Mouse (Mus musculus): ENCODE data around the gene Gm10840. TPM values are rescaled to one million over a fixed set of nuclear protein-coding genes. Genes with fewer than 3 reads are reported as not detected.
A peak's percentile ranks its signal among the peaks of the same experiment; 100 is the strongest.

Gene Gm10840
- polyA plus RNA-seq, 1 experiment from 2014 or later = not detected

DNA sequence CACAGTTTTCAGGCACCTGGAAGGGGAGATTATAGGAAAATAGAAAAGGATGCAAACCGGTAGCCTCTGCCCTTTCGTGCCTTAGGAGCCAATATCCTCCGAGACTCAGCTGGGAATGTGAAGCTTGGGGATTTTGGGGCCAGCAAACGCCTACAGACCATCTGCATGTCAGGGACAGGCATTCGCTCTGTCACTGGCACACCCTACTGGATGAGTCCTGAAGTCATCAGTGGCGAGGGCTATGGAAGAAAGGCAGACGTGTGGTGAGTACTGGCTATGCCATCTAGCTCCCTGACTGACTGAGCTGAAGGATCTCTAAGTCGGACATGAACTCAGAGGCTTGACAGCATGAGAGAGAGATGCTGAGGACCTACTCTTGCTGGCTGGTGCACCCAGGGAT, 8.5 kb upstream of the Gm10840 start:
- peaks cover 69% of the 10 kb centered on the region for H3K36me3 ChIP-seq
- H3K9ac ChIP-seq = no peak overlapping the region
- H3K27ac ChIP-seq = no peak overlapping the region
- H3K4me2 ChIP-seq = no peak overlapping the region
- 68% methylated on average over 8 of the region's 8 CpGs for WGBS (ENCODE audit: insufficient replicate concordance)
- no peaks in the 10 kb centered on the region for H3K9me3 ChIP-seq (replicated peaks)
- no peaks in the 10 kb centered on the region for H3K27me3 ChIP-seq (replicated peaks)
- no peak for ATAC-seq
- no peak overlapping the region for H3K4me3 ChIP-seq
- peaks cover 15% of the 10 kb centered on the region; the same call in 1 of the 2 replicates for H3K4me1 ChIP-seq

DNA sequence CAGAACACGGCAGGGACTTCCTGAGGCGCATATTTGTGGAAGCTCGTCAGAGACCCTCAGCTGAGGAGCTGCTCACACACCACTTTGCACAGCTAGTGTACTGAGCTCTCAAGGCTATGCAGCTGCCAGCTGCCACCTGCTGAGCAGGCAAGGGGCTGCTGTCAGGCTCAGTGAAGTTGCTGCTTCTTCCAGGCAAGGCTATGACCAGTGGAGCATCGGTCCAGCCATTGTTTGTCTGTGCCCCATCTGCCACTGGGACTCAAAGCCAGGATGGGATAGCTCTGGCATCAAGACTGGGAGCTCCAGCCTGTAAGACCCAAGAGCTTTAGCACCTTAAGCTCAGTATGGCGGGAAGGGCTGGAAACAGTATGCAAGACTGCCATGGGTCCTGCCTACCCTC, 6.6 kb upstream of the Gm10840 start:
- Histone ChIP-seq H3K9me3 (replicated peaks) (no peaks in the 10 kb centered on the region), H3K27me3 (replicated peaks) (peaks cover 10% of the 10 kb centered on the region), H3K36me3 (peaks cover 72% of the 10 kb centered on the region), H3K9ac (no peak overlapping the region), H3K4me2 (no peak overlapping the region), H3K27ac (no peak overlapping the region), H3K4me1 (peaks cover 25% of the 10 kb centered on the region), H3K4me3 (no peak overlapping the region)
- ATAC-seq = no peak
- 64% methylated on average over 5 of the region's 5 CpGs for WGBS (ENCODE audit: insufficient replicate concordance)

DNA sequence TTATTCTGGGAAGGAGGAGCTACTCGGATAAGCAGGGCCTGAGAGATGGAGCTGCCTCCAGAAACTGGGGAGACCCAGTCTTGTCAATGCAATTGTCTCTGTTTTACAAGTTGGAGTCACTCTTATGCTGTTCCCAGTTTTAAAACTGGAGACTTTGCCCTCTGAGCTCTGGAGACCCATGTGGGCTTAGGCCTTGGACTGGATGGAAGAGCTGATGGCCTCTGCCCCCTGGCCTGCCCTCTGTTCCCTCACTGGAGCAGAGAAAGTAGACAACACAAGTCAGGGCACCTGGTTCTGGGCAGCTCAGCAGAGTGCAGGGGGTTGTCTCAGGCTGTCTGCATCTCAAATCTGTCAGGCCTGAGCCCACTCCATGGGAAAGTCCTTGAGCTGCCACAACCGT, 5.9 kb upstream of the Gm10840 start:
- Histone ChIP-seq H3K9me3 (replicated peaks) (no peaks in the 10 kb centered on the region), H3K9ac (no peak overlapping the region), H3K27me3 (replicated peaks) (peaks cover 17% of the 10 kb centered on the region), H3K27ac (0 out of 2 replicates have a peak overlapping the region, but pooled peaks have one; percentile 33), H3K36me3 (peaks cover 65% of the 10 kb centered on the region), H3K4me3 (no peak overlapping the region), H3K4me2 (no peak overlapping the region), H3K4me1 (peaks cover 32% of the 10 kb centered on the region)
- no peak; the same call in 1 of the 2 replicates for ATAC-seq
- 64% methylated on average over 2 of the region's 2 CpGs for WGBS (ENCODE audit: insufficient replicate concordance)

DNA sequence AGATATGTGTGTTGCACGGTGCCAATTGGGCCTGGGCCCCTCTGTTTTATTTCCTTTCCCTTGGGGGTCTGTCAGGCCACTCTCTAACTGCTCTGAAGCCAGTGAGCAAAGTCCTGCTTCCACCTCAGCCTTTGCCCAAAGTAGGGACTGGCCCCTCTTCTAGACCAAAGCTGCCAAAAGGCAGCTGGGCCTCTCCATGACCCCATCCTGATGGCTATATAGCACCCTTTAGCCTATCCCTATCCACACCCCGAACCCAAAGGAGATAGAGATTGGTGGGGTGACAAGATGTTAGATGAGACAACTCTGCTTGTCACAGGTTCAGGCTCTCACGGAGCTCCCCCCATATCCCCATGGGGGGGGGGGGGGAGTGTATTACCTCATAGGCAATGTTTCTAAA, 4.9 kb upstream of the Gm10840 start:
- no peak overlapping the region for H3K4me3 ChIP-seq
- H3K36me3 ChIP-seq = peaks cover 56% of the 10 kb centered on the region
- ATAC-seq = no peak
- WGBS (ENCODE audit: insufficient replicate concordance) = 58% methylated on average over 3 of the region's 3 CpGs
- H3K9ac ChIP-seq = no peak overlapping the region
- no peak overlapping the region for H3K27ac ChIP-seq
- peaks cover 25% of the 10 kb centered on the region for H3K27me3 ChIP-seq (replicated peaks)
- H3K4me1 ChIP-seq = peaks cover 38% of the 10 kb centered on the region
- H3K4me2 ChIP-seq = no peak overlapping the region
- H3K9me3 ChIP-seq (replicated peaks) = no peaks in the 10 kb centered on the region

DNA sequence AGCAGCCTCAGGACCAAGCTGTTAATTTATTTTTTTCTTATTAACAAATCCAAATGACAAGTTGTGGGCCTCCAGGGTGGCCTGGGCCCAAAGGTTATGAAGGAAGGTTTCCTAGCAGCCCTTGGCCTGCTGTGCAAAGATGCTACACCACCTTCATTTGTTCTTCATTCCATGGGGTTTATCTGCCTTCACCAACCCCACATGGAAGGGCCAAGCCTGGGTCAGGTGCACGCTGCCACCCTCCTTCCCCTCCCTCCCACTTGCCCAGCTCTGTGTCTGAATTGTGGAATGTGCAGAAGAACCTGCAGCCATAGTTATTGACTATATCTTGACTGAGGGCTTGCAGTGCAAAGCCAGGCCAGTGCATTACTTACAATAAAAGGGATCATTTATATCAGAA, 4.4 kb upstream of the Gm10840 start:
- H3K36me3 ChIP-seq = peaks cover 51% of the 10 kb centered on the region
- no peaks in the 10 kb centered on the region for H3K9me3 ChIP-seq (replicated peaks)
- H3K4me2 ChIP-seq = no peak overlapping the region
- H3K4me1 ChIP-seq = peaks cover 43% of the 10 kb centered on the region
- ATAC-seq = no peak
- H3K9ac ChIP-seq = no peak overlapping the region
- H3K27ac ChIP-seq = no peak overlapping the region
- no peak overlapping the region for H3K4me3 ChIP-seq
- peaks cover 30% of the 10 kb centered on the region for H3K27me3 ChIP-seq (replicated peaks)
- WGBS (ENCODE audit: insufficient replicate concordance) = 48% methylated on average over 1 of the region's 1 CpGs

DNA sequence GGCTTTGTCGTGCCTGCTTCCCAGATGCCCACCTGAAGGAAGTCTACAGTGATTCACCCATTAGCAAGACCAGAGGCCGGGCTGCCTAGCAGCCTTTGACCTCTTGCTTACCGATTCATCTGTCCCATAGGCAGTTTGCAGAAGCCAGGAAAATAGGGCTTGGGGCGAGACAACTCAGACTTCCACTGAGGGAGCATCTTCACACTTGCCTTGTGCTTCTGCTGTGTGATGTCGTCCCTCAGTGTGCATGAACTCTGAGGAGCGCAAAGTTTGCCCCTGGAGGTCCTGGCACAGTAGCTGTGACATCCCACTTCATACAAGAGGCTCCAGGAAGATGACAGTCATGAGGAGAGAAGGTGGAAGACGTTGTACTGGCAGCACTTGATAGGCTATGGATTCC, 3.5 kb upstream of the Gm10840 start:
- WGBS (ENCODE audit: insufficient replicate concordance) = 65% methylated on average over 7 of the region's 7 CpGs
- no peak overlapping the region for H3K4me3 ChIP-seq
- peaks cover 45% of the 10 kb centered on the region for H3K4me1 ChIP-seq
- H3K9me3 ChIP-seq (replicated peaks) = no peaks in the 10 kb centered on the region
- no peak for ATAC-seq
- peaks cover 37% of the 10 kb centered on the region for H3K27me3 ChIP-seq (replicated peaks)
- H3K4me2 ChIP-seq = no peak overlapping the region
- peaks cover 42% of the 10 kb centered on the region for H3K36me3 ChIP-seq
- no peak overlapping the region for H3K27ac ChIP-seq
- H3K9ac ChIP-seq = no peak overlapping the region

DNA sequence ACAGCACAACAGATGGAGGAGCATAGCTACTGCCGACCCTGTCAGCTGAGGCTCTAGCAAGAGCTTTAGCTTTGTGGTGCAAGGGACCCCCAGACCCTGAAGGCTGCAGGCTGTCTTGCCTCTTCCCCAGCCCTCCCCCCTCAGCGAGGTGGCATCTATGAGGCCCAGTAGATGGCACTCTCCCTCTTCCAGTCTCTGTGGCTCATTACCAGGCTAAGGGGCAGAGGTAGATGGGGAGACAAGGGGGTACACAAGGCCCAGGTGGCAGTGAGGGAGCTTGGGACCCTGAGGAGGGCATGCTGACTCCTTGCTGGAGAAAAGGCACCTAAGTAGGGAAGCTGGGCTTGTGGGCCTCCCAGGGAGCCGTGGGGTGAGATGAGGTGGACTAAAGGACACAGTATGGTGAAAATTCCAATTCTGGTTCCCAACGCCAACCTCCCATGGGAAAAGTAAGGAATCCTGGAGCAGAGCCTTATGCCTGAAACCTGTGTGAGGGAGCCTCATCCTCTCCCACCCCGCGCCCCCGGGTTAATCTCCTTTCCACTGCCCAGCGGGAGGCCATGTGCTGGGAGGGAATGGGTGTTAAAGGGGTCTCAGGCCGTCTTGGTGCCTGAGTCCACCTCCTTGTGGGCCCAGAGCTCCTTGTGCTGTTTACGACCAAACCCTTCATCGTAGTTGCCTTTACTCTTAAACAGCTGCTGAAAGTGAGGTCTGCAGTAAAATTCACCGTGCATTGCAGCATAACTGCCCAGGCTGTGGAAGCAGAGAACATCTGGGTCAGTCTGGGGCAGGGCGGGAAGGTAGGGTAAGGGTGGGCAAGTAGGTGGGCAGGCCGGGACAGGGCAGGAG, 2.3 kb upstream of the Gm10840 start:
- Histone ChIP-seq H3K4me1 (peaks cover 45% of the 10 kb centered on the region), H3K27ac (peak overlapping the region; percentile 82; the same call in 1 of the 2 replicates), H3K4me3 (peak overlapping the region; percentile 74), H3K9ac (peak overlapping the region; percentile 81; the same call in 1 of the 2 replicates), H3K36me3 (peaks cover 38% of the 10 kb centered on the region), H3K27me3 (replicated peaks) (peaks cover 37% of the 10 kb centered on the region), H3K9me3 (replicated peaks) (no peaks in the 10 kb centered on the region), H3K4me2 (peak overlapping the region; percentile 99)
- 41% methylated on average over 14 of the region's 14 CpGs for WGBS (ENCODE audit: insufficient replicate concordance)
- no peak for ATAC-seq

DNA sequence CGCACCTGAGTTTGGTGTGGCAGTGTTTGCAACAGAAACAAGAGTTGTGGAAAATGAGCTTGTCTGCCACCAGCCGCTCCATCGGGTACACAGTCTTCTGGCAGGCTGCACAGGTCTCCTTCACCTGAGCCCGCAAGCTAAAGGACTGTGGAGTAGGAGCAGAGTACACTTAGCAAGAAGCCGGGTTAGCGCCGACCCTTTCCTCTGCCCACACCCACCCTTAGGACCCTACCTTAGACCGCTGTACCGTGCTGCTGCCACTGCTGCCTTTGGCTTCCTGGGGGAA, 1.8 kb upstream of the Gm10840 start:
- Histone ChIP-seq H3K4me2 (peak overlapping the region; percentile 99), H3K36me3 (peaks cover 42% of the 10 kb centered on the region), H3K27me3 (replicated peaks) (peaks cover 37% of the 10 kb centered on the region), H3K4me3 (peak overlapping the region; percentile 74), H3K27ac (peak overlapping the region; percentile 82), H3K4me1 (peaks cover 45% of the 10 kb centered on the region), H3K9ac (peak overlapping the region; percentile 81), H3K9me3 (replicated peaks) (no peaks in the 10 kb centered on the region)
- 20% methylated on average over 9 of the region's 9 CpGs for WGBS (ENCODE audit: insufficient replicate concordance)
- ATAC-seq = peak; percentile 16; the same call in 1 of the 2 replicates

DNA sequence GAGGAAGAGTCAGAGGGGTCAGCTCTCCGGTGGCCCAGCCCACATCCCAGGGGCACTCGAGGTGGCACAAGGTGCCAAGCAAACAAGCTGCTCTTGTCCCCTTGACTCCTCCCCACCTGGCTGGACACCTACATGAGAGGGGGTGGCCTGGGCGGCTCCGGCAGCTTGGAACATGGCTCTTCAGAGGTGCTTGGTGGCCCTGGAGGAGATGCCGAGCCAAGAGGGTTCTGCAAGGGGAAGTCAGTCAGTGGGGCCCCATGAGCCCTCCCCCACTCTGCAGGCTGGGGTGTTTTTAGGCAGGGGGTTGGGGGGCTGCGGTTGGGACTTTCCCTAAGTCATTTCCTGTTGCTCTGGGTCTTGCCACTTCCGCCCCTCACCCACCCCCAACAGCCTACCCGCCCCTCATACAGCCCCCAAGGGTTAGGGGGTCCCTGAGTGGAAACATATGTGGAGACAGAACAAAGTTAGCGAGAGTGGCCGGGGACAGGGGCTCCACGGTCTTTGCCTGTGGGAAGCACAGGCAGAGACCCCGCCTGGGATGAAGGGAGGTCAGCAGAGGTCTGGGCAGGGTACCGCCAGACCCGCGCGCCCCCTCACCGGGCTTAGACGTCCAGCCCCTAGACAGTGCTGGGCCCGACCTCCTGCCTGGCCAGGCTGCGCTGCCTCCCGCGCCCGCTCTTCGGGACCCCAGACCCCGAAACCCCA, 1.3 kb upstream of the Gm10840 start:
- peaks cover 41% of the 10 kb centered on the region for H3K4me1 ChIP-seq
- peak overlapping the region; percentile 74 for H3K4me3 ChIP-seq
- H3K9ac ChIP-seq = peak overlapping the region; percentile 81
- peaks cover 41% of the 10 kb centered on the region for H3K36me3 ChIP-seq
- ATAC-seq = peak; percentile 47
- peaks cover 37% of the 10 kb centered on the region for H3K27me3 ChIP-seq (replicated peaks)
- H3K27ac ChIP-seq = peak overlapping the region; percentile 82
- peak overlapping the region; percentile 99 for H3K4me2 ChIP-seq
- under 1% methylated on average over 25 of the region's 25 CpGs for WGBS (ENCODE audit: insufficient replicate concordance)
- H3K9me3 ChIP-seq (replicated peaks) = no peaks in the 10 kb centered on the region

DNA sequence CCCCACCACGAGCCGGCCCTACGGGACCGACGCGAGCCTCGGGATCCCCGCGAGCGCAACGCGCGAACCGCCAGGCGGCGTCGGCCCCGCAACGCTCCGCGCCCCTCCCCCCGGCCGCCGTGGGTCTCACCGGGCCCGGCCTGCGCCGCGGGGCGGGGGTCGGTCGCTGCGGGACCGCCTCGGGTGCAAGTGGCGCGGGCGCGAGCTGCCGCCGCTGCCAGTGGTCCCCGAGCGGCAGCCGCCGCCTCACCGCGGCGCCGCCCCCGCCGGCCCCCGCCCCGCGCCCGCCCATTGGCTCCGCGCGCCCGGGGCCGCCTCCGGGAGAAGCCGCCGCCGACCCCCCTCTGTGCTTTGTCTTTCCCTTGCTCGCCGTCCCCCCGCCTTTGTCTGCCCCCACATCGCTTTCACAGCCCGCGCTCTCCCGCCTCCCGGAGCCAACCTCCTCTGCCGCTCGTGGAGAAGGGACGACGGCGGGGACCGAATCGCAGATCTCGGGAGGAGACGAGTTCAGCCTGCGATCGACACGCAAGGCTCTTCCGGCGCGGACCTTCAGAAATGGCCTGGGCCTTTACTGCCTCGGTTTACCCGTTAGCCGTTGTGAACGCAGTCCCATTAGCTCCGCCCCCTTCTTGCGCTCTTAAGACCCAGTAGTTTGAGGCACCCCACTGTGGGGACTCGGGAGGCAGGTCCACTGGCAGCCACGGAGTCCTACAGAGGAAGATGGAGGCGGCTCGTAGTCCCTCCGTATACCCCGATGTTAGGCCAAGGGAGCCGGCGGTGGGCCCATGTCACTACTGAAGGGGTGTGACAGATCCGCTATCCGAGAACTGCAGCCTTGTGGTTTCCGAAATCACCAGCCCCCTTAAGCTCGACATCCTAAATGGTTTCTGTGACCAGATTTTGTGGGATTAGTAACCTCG, 469 bp upstream of the Gm10840 start:
- Histone ChIP-seq H3K27ac (peak overlapping the region; percentile 82), H3K4me3 (peak overlapping the region; percentile 74), H3K9me3 (replicated peaks) (no peaks in the 10 kb centered on the region), H3K4me1 (peaks cover 39% of the 10 kb centered on the region), H3K36me3 (peaks cover 40% of the 10 kb centered on the region), H3K4me2 (peak overlapping the region; percentile 99), H3K27me3 (replicated peaks) (peaks cover 37% of the 10 kb centered on the region), H3K9ac (peak overlapping the region; percentile 81)
- WGBS (ENCODE audit: insufficient replicate concordance) = under 1% methylated on average over 93 of the region's 106 CpGs
- peak; percentile 49 for ATAC-seq

DNA sequence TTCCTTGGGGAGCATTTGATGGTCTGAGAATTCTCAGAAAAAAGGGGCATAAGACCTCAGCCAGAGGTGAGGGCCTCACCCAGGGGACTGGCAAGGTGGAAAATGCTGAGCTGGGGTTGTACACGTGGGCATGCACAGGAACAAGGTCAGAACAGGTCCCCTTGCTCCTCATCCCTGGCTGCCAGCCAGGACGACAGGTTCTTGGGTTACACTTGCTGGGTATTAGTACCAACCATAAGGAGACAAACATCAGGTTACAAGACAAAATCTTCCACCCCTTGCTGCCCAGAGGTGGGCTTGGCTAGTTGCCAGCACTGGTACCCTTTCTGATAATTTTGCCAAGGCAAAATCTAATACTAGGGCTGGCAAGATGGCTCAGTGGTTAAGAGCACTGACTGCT, 1.6 kb downstream of the Gm10840 start:
- WGBS (ENCODE audit: insufficient replicate concordance) = 71% methylated on average over 2 of the region's 2 CpGs
- no peak overlapping the region for H3K27ac ChIP-seq
- ATAC-seq = no peak

More for the DNA sequence above, 1.6 kb downstream of the Gm10840 start:
- peaks cover 39% of the 10 kb centered on the region for H3K36me3 ChIP-seq
- H3K4me3 ChIP-seq = no peak overlapping the region
- no peak overlapping the region for H3K9ac ChIP-seq
- H3K27me3 ChIP-seq (replicated peaks) = peaks cover 37% of the 10 kb centered on the region
- H3K4me2 ChIP-seq = no peak overlapping the region
- H3K4me1 ChIP-seq = peaks cover 30% of the 10 kb centered on the region
- H3K9me3 ChIP-seq (replicated peaks) = no peaks in the 10 kb centered on the region
